Mouse (Mus musculus): Measurements from ENCODE around the gene Fermt2.

Fermt2 gene

DNA sequence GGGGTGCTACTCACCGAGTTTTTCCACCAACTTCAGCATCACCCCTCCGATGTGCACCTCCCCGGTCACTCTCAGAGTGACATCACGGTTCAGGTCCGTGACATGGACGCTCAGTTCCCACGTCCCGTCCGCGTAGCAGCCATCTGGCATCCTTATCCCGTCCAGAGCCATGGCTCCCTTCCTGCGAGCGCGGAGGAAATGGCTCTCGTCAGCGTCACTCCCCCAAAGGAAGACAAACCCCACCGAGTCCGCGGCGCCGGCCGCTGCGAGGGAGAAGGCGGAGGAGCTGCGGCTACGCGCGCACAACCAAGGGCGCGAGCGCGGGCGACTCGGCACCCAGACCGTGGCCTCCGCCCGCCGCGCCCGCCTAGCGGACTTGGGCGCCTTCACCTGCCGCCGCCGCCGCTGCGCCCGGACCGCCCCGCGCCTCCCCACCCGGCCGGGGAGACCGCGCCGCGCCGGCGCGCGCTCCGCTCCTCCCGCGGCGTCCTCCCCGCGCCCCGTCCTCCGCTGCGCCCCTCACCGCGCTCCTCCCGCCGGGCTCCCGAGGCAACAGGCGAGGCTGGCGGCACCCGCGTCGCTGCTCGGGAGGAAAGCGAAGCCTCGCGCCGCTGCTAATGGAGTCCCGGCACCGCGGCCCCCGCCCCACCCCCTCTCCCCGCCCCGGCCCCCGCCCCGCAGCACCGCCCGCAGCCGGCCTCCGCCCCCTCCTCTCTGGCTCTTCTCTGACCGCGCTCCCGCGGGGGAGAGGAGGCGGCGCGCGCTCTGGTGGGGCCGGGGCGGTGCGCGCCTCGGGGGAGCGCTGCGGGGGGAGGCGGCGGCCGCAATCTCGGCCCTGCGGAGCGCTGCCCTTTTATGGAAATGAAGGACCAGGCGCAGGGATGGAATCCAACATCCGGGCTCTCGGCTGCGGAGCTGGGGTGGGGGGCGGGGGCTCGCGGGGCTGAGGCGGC lies at the start of gene Fermt2:
TSS of gene Fermt2 (minus strand) at position 708 of the 953 bp plus-strand sequence.
- DNase-seq (ENCODE audit: extremely low read depth, insufficient read length, low spot score): peak; percentile 83

GRCm38 (mm10) chr14:45566066-45566937 lies 36.4 kb upstream of the Fermt2 start:
- DNase-seq (ENCODE audit: extremely low read depth, insufficient read length, low spot score): peak; percentile 39

DNA sequence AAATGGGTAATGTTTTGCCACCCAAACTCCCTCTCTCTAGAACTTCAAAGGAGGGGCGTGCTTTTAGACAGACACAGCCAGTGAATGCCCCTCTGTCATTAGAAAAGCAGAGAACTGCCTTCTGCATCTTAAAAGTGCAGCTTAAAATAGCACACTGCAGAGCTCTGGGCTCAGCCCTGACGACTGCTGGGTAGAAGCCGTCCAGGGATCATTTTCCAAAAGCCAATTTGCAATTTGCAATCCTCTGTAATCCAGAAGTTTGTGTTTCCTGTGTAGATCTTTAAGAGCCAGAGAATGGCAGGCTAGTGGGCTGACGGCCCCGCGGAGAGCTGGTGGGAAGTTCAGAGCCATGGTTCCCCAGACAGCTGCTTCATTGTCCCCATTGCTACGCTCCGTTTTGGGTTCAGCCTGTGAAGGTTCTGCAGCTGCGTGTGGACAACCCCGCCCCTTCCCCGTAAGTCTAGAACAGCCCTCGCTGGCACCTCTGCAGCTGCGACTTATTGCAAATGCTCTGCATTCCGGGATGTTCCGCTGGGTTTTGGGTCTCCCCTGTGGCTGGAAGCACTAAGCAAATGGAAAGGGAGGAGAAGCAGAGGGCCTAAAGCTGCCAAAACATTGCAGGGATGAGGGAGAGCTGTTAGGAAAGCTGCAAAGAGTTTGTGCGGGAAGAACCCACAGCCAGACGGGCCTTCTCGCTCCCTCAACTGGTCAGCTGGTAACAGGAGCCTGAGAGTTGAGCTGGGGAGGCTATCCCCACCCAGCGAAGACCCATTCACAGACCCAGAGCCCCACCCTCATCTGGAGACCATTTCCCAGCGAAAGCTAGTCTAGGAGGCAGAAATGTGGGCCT lies 35.5 kb upstream of the Fermt2 start:
- DNase-seq (ENCODE audit: extremely low read depth, insufficient read length, low spot score): peak; percentile 59

DNA sequence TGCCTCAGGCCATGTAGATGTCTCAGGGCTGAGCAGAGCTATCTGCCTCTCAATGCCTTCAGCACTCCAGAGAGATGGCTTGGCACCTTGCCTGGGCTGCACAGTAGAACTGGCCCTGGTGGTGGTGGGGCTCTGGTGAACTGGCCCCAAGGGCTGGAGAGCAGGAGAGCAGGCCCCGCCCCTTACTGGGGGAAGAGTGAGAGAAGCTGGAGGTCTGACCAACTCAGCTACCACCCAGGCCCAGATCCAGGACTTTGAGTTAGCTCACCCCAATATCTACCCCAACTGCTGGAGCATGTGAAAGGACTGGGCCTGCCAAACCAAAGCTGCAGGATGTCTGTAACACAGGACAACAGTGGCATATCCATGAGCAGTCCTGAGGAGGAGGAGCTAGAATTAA lies 33.7 kb upstream of the Fermt2 start:
- peak; percentile 66 for DNase-seq (ENCODE audit: extremely low read depth, insufficient read length, low spot score)

DNA sequence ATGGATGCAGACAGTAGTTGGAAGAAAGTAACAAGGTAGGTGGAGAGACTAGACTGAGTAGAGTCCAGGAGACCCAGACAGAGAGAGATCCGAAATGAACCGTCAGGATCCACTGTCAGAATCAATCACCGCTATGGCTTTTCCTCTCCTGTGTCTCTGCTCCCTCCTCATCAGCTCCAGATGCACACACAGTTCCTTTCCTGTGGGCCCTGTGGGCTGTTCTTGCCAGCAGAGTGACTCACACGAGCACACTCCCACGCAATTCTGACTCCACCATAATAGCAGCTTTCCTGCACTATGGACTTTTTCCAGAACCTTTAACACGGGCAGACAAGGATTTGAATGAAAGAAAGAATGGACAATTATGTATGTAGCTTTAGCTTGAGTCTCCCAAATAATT lies 31.8 kb upstream of the Fermt2 start:
- peak; percentile 23 for DNase-seq (ENCODE audit: extremely low read depth, insufficient read length, low spot score)

DNA sequence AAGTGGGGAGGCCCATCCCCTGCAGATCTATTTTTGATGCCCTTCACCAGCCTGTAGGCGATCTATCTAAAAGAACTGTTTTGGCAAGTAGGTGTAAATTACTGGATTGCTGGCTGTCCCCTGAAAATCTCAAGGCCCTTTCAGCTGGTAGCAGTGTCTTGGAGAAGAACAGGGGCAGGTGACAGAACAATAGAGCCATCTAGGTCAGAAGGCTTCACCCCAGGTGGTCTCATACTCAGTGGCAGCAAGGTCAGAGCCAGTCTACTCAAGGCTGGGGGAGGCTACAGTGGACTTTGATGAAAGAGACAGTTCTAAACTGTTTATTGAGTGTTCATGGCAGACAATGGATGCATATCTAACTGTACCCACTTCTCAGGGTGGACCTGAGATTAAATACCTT lies 29.1 kb upstream of the Fermt2 start:
- DNase-seq (ENCODE audit: extremely low read depth, insufficient read length, low spot score): no peak

DNA sequence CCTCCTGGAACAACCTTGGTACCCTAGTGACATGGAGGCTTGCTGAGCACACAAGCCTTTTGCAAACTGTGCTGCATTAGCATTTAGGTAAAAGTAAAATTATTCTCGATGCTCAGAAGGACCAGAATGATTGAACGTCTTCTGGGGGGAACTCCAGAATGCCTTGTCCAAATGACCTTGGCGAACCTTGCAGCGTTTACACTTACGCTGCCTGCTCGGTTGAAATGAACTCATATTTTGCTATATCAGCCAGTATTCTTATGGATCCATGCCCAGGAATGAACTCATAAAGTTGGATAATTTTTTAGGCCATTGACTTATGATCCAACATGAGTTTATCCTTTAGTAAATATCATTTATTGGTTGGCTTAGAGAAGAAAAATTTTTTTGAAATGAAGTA lies 24.4 kb upstream of the Fermt2 start:
- DNase-seq (ENCODE audit: extremely low read depth, insufficient read length, low spot score): no peak

- no peak for DNase-seq (ENCODE audit: extremely low read depth, insufficient read length, low spot score)
Observed at GRCm38 (mm10) chr14:45553854-45554253, 23.9 kb upstream of the Fermt2 start.

DNA sequence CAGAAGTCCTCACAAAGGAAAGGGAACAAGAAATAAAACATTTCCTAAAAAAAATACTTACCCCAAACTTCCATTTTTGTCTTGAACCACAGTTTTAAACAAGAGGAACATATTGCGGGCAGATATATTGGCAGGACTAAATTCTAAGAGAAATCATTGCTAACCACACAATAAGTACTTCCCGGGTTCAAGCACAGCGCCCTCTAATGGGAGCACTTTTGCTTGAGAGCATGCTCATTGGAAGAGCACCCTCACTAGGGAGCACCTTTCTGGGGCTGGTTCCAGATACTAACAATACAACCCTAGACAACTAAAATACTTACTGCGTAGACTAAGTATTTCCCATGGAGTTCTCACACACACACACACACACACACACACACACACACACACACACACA lies 22.5 kb upstream of the Fermt2 start:
- no peak for DNase-seq (ENCODE audit: extremely low read depth, insufficient read length, low spot score)

DNA sequence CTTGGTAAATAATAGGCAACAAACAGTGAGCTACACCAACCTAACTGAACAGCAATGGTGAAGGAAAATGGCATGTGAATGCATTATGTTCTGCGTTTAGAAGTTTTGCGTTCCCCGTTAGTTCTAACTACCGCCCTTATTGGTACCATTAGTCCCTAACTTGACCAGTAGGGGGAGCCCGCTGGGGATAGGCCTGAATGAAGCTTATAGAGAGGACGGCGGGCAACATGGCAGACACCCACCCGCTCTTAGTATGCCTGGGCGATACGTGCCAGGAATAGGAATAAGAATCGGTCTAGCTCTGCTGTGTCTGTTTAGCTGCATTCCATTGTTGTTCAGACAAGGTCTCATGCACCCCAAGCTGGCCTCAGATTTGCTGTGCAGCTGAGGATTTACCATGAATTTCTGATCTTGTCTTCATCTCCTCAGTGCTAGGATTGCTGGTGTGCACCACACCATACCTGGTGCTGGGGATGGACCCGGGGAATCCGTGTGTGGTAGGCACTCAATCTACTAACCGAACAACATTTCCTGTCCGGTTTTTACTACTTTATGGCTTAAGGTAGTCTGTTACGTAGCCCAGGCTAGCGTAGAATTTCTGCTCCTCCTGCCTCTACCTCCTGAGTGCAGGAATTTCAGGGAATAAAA lies 21.3 kb upstream of the Fermt2 start:
- DNase-seq (ENCODE audit: extremely low read depth, insufficient read length, low spot score): no peak

- DNase-seq (ENCODE audit: extremely low read depth, insufficient read length, low spot score): no peak
Observed at GRCm38 (mm10) chr14:45550010-45550647, 20.2 kb upstream of the Fermt2 start.

GRCm38 (mm10) chr14:45548118-45548517 lies 18.2 kb upstream of the Fermt2 start:
- DNase-seq (ENCODE audit: extremely low read depth, insufficient read length, low spot score): no peak

- DNase-seq (ENCODE audit: extremely low read depth, insufficient read length, low spot score): no peak
Observed at GRCm38 (mm10) chr14:45544905-45545304, 15.0 kb upstream of the Fermt2 start.

- no peak for DNase-seq (ENCODE audit: extremely low read depth, insufficient read length, low spot score)
Observed at GRCm38 (mm10) chr14:45544026-45544425, 14.1 kb upstream of the Fermt2 start.

DNA sequence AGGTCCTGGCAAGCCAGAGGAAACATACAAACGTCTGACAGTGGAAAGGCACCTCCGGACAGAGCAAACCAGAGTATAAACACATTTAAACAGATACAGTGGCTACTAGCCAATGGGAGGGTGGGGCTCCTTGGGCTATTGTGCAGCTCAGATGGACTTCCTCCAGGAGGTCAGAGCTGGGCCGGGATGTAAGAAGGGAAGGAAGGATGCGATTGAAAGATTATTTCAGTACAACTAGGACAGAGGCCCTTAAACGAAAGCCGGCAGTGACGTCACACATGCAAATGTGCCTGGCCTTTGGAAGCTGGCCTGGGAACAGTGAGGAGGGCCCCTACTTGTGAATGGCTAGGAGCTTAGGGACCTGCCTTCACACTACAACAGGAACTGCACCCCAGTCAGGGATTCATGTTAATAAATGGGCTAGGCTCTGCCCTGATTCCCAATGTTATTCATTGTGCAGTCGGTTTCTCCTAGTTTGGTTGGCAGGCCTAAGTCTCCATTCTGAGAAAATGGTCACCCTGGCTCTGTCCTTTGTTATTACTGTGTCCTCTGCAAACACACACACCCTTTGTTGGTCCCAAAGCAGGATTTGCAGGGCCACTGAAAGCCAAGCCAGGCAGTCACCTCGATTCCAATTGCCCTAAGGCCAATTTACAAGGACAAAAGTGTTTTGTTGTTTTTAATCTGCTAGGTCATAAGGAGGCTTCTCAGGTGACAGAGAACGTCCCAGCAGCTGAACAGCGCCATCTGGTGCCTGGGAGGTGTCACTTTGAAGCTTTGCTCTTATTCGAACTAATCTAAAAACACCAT lies 9.9 kb upstream of the Fermt2 start:
- peak; percentile 62 for DNase-seq (ENCODE audit: extremely low read depth, insufficient read length, low spot score)

DNA sequence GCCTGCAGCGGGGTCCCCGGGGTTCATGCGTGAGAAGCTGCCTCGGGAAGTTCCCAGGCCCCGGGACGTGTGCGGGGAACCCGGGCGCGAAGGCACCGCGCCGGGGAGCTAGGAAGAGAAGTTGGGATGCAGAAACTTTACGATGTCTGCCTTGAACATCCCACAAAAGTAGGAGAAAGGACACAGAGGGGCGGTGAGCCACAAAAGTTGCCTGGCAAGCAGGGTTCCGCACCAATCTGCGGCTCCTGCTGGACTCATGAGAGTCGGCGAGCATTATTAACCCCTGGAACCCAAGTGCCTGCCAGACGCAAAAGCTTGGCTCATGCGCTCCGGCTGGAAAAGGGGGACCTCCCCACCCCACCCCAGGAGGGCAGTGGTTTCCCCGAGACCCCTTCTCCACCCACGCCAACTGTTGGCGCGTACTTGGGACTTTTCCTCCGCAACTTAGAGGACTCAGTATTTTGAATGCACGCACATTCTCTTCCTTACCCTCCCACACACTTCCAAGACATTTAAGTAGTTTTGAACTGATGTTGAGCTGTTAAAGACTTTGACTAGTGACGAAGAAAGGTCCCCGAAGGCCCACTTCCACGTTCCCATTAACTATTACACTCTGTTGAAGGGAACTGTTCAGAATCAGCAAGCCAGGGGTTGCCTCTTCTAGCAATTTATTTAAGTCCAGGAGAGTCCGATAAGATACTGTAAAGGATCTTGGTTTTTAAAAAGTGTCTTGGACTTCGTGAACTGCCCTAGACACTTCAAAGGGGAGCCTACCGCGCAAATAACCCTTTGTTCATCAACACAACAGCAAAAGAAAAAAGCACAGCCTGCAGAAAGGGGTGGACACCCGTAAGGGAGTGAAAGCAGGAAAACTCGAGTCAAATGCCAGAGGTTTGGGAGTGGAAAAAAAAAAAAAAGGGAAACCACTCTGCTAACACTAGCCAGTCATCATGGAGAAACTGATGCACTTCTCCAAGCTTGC lies 737 bp upstream of the Fermt2 start:
- no peak for DNase-seq (ENCODE audit: extremely low read depth, insufficient read length, low spot score)

DNA sequence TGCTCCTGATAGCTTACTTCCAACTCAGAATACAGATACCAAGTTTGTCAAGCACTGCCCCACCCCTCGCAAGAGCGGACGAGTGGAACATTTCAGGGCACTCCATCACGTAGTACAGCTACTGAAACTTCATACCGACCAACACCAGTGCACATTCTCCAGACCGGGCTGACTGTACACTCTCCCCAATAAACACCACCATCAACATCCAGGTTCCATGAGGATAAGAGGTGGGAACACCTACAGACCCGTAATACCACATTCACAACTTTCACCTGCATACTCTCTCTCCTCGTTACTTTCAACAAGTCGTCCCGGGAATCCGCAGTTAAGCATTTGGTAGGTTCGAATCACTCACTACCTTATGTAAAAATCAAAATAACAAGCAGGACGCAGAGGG lies 1.1 kb downstream of the Fermt2 start:
- peak; percentile 14 for DNase-seq (ENCODE audit: extremely low read depth, insufficient read length, low spot score)

- no peak for DNase-seq (ENCODE audit: extremely low read depth, insufficient read length, low spot score)
Observed at GRCm38 (mm10) chr14:45515771-45516170, 14.1 kb downstream of the Fermt2 start.
